Mouse (Mus musculus): ENCODE measurements around the gene Unc79. TPM values are rescaled to one million over a fixed set of nuclear protein-coding genes. Genes with fewer than 3 reads are reported as not detected.

Unc79 gene
- polyA plus RNA-seq, 1 experiment from 2014 or later = 0.27 TPM

DNA sequence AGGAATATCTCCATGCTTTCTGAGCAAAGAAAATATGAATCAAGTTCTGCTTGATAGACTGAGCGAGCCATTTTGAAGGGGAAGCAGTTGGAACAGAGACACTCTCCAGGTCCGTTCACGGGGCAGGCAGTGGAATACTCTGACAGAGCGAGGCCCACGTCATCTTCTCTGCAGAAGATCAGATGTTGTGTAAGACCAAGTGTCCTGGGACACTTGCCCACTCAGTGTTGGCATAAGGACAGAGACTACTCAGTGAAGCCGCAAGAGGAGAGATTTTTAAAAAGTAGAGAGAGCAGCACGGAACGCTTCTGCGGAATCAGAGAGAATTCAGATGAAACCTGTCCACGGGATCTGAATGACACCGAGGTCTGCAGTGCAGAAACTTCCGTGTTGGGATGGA is 69.5 kb downstream of the Unc79 start:
- Histone ChIP-seq H3K27ac (ENCODE audit: low read length) (no peak overlapping the region), H3K36me3 (ENCODE audit: control insufficient read depth, insufficient read depth, low read length) (no peaks in the 10 kb centered on the region), H3K4me3 (ENCODE audit: low read length) (no peak overlapping the region), H3K4me1 (ENCODE audit: control insufficient read depth, insufficient read depth, low read length) (no peaks in the 10 kb centered on the region), H3K27me3 (replicated peaks; ENCODE audit: control insufficient read depth, insufficient read depth, low read length) (no peaks in the 10 kb centered on the region), H3K9ac (ENCODE audit: low read depth, low read length) (no peak overlapping the region), H3K9me3 (ENCODE audit: control insufficient read depth, low read length) (no peaks in the 10 kb centered on the region), H3K4me2 (ENCODE audit: low read depth, low read length) (no peak overlapping the region)
- no peak for ATAC-seq
- 89% methylated on average over 12 of the region's 12 CpGs for WGBS

DNA sequence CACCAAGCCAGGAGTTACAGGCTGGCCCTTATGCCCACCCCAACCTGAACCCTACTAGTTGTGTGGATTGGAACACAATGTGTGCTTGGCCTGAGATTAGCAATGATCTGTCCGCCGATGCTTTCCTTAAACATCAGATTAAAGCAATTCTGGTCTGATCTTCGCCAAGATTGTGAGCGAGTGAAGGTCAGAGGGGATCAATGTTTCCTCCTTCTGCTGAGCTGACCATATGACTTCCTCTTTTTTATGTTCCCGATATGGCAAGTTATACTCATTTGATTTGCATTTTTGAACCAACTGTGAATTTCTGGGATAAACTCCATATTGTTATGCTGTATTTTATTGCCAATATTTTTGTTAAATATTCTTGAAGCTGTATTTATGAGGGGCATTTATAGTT is 88.0 kb downstream of the Unc79 start:
- no peaks in the 10 kb centered on the region for H3K27me3 ChIP-seq (replicated peaks; ENCODE audit: control insufficient read depth, insufficient read depth, low read length)
- H3K9me3 ChIP-seq (ENCODE audit: control insufficient read depth, low read length) = no peaks in the 10 kb centered on the region
- H3K4me2 ChIP-seq (ENCODE audit: low read depth, low read length) = no peak overlapping the region
- no peaks in the 10 kb centered on the region for H3K4me1 ChIP-seq (ENCODE audit: control insufficient read depth, insufficient read depth, low read length)
- no peak for ATAC-seq
- H3K9ac ChIP-seq (ENCODE audit: low read depth, low read length) = no peak overlapping the region
- WGBS = 75% methylated on average over 5 of the region's 5 CpGs
- no peak overlapping the region for H3K27ac ChIP-seq (ENCODE audit: low read length)
- no peak overlapping the region for H3K4me3 ChIP-seq (ENCODE audit: low read length)
- no peaks in the 10 kb centered on the region for H3K36me3 ChIP-seq (ENCODE audit: control insufficient read depth, insufficient read depth, low read length)

DNA sequence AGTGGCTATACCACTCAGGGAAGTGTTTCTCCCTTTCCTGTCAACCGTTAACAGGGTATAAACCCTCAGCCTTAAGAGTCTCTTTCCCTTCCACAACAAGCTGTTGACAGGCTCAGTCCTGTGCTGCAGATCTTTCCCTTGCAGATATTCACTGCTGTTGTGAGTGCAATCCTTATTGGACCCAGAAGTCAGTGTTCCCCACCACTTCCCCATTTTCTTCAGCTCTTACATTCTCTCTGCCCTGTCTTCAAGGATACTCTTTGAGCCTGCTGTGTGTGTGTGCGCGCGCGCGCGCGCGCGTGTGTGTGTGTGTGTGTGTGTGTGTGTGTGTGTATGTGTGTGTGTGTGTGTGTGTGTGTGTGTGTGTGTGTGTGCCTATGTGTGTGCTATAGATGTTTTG is 90.7 kb downstream of the Unc79 start:
- WGBS = 74% methylated on average over 10 of the region's 10 CpGs
- Histone ChIP-seq H3K4me3 (ENCODE audit: low read length) (no peak overlapping the region), H3K9me3 (ENCODE audit: control insufficient read depth, low read length) (no peaks in the 10 kb centered on the region), H3K4me1 (ENCODE audit: control insufficient read depth, insufficient read depth, low read length) (no peaks in the 10 kb centered on the region), H3K9ac (ENCODE audit: low read depth, low read length) (no peak overlapping the region), H3K36me3 (ENCODE audit: control insufficient read depth, insufficient read depth, low read length) (no peaks in the 10 kb centered on the region), H3K27me3 (replicated peaks; ENCODE audit: control insufficient read depth, insufficient read depth, low read length) (no peaks in the 10 kb centered on the region), H3K27ac (ENCODE audit: low read length) (no peak overlapping the region), H3K4me2 (ENCODE audit: low read depth, low read length) (no peak overlapping the region)
- ATAC-seq = no peak

DNA sequence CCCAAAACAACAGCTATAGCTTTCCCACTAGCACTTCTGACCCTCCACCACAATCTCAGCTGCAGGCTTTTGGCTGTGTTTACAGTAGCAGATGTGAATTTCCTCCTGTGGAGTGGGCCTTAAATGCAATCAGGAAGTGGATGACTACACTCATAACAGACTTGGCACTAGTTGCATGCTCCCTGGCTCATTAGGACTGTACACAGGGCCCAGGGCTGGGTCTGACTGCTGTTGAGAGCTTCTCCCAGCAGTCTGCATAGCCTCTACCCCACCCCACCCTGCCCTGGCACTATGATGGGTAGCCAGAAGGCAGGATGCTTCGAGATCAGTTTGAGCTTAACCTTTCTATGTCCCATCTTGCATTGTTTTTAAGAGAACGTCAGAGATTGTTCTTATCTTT is 91.5 kb downstream of the Unc79 start:
- Histone ChIP-seq H3K9ac (ENCODE audit: low read depth, low read length) (no peak overlapping the region), H3K9me3 (ENCODE audit: control insufficient read depth, low read length) (no peaks in the 10 kb centered on the region), H3K36me3 (ENCODE audit: control insufficient read depth, insufficient read depth, low read length) (no peaks in the 10 kb centered on the region), H3K27ac (ENCODE audit: low read length) (no peak overlapping the region), H3K4me2 (ENCODE audit: low read depth, low read length) (no peak overlapping the region), H3K4me3 (ENCODE audit: low read length) (no peak overlapping the region), H3K27me3 (replicated peaks; ENCODE audit: control insufficient read depth, insufficient read depth, low read length) (no peaks in the 10 kb centered on the region), H3K4me1 (ENCODE audit: control insufficient read depth, insufficient read depth, low read length) (no peaks in the 10 kb centered on the region)
- 73% methylated on average over 2 of the region's 2 CpGs for WGBS
- ATAC-seq = no peak

DNA sequence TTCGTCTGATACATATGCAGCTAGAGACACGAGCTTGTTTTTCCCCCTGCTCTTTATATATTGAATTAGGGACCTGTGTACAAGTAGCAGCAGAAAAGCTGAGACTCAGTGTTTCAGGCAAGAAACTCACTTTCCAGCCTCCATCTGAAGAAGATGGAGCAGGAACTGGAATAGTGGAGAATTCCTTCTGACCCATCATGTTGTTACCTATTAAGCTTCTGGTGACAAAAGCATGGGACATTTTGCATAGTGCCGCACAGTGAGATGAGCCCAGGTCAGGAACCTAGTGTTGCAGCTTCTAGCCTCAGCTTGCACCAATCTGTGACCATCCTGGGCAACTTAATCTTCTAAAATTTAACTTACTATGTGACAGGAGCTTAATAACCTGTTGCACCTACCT is 92.7 kb downstream of the Unc79 start:
- Histone ChIP-seq H3K4me2 (ENCODE audit: low read depth, low read length) (no peak overlapping the region), H3K4me1 (ENCODE audit: control insufficient read depth, insufficient read depth, low read length) (no peaks in the 10 kb centered on the region), H3K27ac (ENCODE audit: low read length) (no peak overlapping the region), H3K27me3 (replicated peaks; ENCODE audit: control insufficient read depth, insufficient read depth, low read length) (no peaks in the 10 kb centered on the region), H3K9ac (ENCODE audit: low read depth, low read length) (no peak overlapping the region), H3K36me3 (ENCODE audit: control insufficient read depth, insufficient read depth, low read length) (no peaks in the 10 kb centered on the region), H3K4me3 (ENCODE audit: low read length) (no peak overlapping the region), H3K9me3 (ENCODE audit: control insufficient read depth, low read length) (no peaks in the 10 kb centered on the region)
- WGBS = 90% methylated on average over 3 of the region's 3 CpGs
- no peak for ATAC-seq

DNA sequence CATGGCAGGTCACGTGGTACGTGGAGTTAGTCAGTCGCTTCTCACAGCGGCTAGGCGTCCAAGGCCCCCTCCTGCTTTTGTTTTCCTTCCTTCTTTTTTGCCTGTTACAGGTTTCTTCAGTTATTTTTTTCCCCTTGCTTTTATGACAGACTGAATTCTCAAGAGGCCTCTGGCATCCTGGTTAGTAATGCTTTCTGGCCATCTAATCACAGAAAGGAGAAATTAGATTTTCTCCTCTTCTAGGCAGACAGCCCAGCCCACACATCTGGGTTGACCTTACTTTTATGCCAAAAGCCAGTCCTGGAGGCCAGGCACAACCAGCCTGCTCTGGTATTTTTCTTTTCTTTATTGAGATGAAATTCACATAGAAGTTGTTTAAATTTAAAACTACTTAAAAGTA is 94.1 kb downstream of the Unc79 start:
- Histone ChIP-seq H3K27ac (ENCODE audit: low read length) (no peak overlapping the region), H3K4me3 (ENCODE audit: low read length) (no peak overlapping the region), H3K4me2 (ENCODE audit: low read depth, low read length) (no peak overlapping the region), H3K4me1 (ENCODE audit: control insufficient read depth, insufficient read depth, low read length) (no peaks in the 10 kb centered on the region), H3K9ac (ENCODE audit: low read depth, low read length) (no peak overlapping the region), H3K36me3 (ENCODE audit: control insufficient read depth, insufficient read depth, low read length) (no peaks in the 10 kb centered on the region), H3K9me3 (ENCODE audit: control insufficient read depth, low read length) (no peaks in the 10 kb centered on the region), H3K27me3 (replicated peaks; ENCODE audit: control insufficient read depth, insufficient read depth, low read length) (no peaks in the 10 kb centered on the region)
- 87% methylated on average over 5 of the region's 5 CpGs for WGBS
- ATAC-seq = no peak

DNA sequence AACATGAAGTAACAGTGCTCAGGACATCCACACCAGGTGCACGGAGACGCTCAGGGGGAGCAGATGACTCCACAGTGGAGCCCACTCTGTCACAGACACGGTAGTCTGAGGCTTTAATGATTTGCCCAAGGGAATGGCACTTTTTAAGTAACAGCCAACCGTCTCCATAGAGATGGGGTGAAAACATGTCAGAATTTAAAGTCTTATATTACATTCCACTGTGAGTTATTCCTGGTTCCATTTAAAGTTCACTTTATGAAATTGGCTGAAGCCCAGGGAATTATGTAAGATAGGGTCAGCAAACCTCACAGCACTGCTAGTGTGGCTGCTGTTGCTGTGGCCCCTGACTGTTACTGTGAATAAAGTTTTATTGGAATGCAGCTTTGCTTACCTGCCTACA is 95.8 kb downstream of the Unc79 start:
- ATAC-seq = no peak
- H3K4me3 ChIP-seq (ENCODE audit: low read length) = no peak overlapping the region
- no peaks in the 10 kb centered on the region for H3K9me3 ChIP-seq (ENCODE audit: control insufficient read depth, low read length)
- H3K36me3 ChIP-seq (ENCODE audit: control insufficient read depth, insufficient read depth, low read length) = no peaks in the 10 kb centered on the region
- H3K27ac ChIP-seq (ENCODE audit: low read length) = no peak overlapping the region
- no peak overlapping the region for H3K9ac ChIP-seq (ENCODE audit: low read depth, low read length)
- no peaks in the 10 kb centered on the region for H3K27me3 ChIP-seq (replicated peaks; ENCODE audit: control insufficient read depth, insufficient read depth, low read length)
- WGBS = 72% methylated on average over 4 of the region's 4 CpGs
- H3K4me1 ChIP-seq (ENCODE audit: control insufficient read depth, insufficient read depth, low read length) = no peaks in the 10 kb centered on the region
- no peak overlapping the region for H3K4me2 ChIP-seq (ENCODE audit: low read depth, low read length)

DNA sequence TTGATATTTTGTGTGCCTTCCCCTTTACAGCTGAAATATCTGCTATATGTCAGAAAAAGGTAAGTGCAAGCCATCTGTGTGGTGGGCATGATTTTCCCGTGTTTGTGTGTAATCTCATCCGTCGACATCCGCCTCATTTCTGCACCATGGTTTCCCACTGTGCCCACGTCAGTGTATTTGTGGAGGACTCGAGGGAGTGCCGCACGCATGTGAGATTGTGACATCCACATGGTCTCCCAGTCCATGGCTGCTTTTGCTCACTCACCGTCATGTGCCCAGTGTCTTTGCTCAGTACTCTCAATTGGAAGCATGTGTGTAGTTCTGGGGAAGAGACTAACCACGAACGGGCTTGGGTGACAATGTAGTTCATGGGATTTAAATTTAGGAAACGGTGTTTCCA is 101.2 kb downstream of the Unc79 start:
- H3K4me3 ChIP-seq (ENCODE audit: low read length) = no peak overlapping the region
- H3K27me3 ChIP-seq (replicated peaks; ENCODE audit: control insufficient read depth, insufficient read depth, low read length) = no peaks in the 10 kb centered on the region
- H3K9me3 ChIP-seq (ENCODE audit: control insufficient read depth, low read length) = no peaks in the 10 kb centered on the region
- no peak overlapping the region for H3K4me2 ChIP-seq (ENCODE audit: low read depth, low read length)
- no peaks in the 10 kb centered on the region for H3K36me3 ChIP-seq (ENCODE audit: control insufficient read depth, insufficient read depth, low read length)
- no peaks in the 10 kb centered on the region for H3K4me1 ChIP-seq (ENCODE audit: control insufficient read depth, insufficient read depth, low read length)
- WGBS = 92% methylated on average over 12 of the region's 12 CpGs
- no peak overlapping the region for H3K27ac ChIP-seq (ENCODE audit: low read length)
- no peak for ATAC-seq
- H3K9ac ChIP-seq (ENCODE audit: low read depth, low read length) = no peak overlapping the region

DNA sequence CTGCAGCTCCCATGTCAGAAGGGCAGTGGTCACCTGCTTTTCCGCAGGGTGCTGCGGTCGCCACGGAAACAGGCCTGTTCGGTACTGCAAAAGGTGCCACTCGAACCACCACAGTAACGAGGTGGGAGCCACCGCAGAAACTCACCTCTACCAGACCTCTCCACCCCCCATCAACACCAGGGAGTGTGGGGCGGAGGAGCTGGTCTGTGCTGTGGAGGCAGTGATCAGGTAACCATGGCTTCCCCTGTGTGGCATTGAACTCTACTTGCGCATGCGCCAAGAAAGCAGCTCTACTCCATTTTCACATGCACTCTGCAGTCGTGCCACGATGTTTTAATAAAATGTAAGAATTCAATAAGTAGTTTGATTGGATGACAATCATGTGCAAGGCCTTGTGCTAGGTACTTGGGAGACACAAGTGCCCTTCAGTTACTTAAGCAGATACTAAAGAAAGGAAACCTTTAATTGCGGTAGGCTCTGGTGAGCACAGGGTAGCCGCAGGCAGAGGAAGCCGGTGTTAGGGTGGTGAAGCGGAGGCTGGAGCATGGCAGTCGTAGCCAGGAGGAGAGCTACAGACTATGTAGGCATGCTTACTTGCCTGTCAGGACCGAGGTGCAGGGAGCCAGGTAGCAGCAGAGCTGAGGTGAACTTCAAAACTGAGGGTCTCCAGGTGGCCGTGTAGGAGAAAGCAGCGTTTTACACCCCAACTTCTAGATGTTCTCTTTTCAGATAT is 110.8 kb downstream of the Unc79 start:
- Histone ChIP-seq H3K27ac (ENCODE audit: low read length) (no peak overlapping the region), H3K4me3 (ENCODE audit: low read length) (no peak overlapping the region), H3K4me1 (ENCODE audit: control insufficient read depth, insufficient read depth, low read length) (no peaks in the 10 kb centered on the region), H3K36me3 (ENCODE audit: control insufficient read depth, insufficient read depth, low read length) (no peaks in the 10 kb centered on the region), H3K4me2 (ENCODE audit: low read depth, low read length) (no peak overlapping the region), H3K27me3 (replicated peaks; ENCODE audit: control insufficient read depth, insufficient read depth, low read length) (no peaks in the 10 kb centered on the region), H3K9me3 (ENCODE audit: control insufficient read depth, low read length) (no peaks in the 10 kb centered on the region), H3K9ac (ENCODE audit: low read depth, low read length) (no peak overlapping the region)
- no peak for ATAC-seq
- WGBS = 78% methylated on average over 21 of the region's 21 CpGs

DNA sequence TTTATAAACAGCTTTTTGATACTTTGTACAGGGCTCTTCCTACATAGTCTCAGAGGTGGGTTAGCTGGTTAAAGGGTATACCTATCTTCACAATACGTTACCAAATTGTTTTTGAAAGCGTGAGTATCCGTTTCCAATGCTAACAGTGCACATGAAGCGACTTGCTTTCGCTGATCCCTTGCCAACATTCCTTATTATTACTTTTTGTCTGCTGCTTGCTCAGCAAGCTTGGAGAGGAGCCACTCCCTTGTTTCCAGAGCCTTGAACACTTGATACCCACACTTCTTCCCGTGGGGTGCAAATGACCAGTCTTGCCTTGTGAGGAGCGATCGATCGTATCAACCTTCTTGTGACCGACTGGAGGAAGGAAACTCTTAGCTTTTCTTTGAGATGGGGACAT is 112.1 kb downstream of the Unc79 start:
- no peaks in the 10 kb centered on the region for H3K27me3 ChIP-seq (replicated peaks; ENCODE audit: control insufficient read depth, insufficient read depth, low read length)
- H3K4me2 ChIP-seq (ENCODE audit: low read depth, low read length) = no peak overlapping the region
- no peaks in the 10 kb centered on the region for H3K4me1 ChIP-seq (ENCODE audit: control insufficient read depth, insufficient read depth, low read length)
- H3K4me3 ChIP-seq (ENCODE audit: low read length) = no peak overlapping the region
- H3K36me3 ChIP-seq (ENCODE audit: control insufficient read depth, insufficient read depth, low read length) = no peaks in the 10 kb centered on the region
- H3K9me3 ChIP-seq (ENCODE audit: control insufficient read depth, low read length) = no peaks in the 10 kb centered on the region
- H3K9ac ChIP-seq (ENCODE audit: low read depth, low read length) = no peak overlapping the region
- WGBS = 88% methylated on average over 10 of the region's 10 CpGs
- H3K27ac ChIP-seq (ENCODE audit: low read length) = no peak overlapping the region
- no peak for ATAC-seq

All from intestine, embryonic 16.5 days (tissue).